Mouse (Mus musculus) lung, postnatal 0 days (tissue): ENCODE measurements at regions not wholly inside any gene's neighbourhood (a gene's known extent, or its start where the extent isn't known, plus 50 kb on each side); places are given as distances from the start of the nearest gene placed in this dataset.
"Not testable (repeated sequence)": the region's sequence is repeated elsewhere in the genome, so short reads cannot be mapped to it uniquely, and the experiment has no call there.

Experiments used
- ATAC-seq: fragments of 200-750 bp; cut with Nextera tagmentation; 2 replicates; pipeline ENCODE4 v1.8.0; 2017; ENCODE audit warnings: moderate library complexity
- DNase-seq: peaks from one replicate; pipeline ENCODE4 v3.0.0-alpha.2; 2016; ENCODE audit warnings: low spot score
- H3K27ac ChIP-seq: fragments of 300-500 bp; sonication (generic); 2 replicates; pipeline ENCODE4 v1.5.1; 2014; ENCODE audit warnings: antibody characterized with exemption, mild to moderate bottlenecking, low read length, mixed read lengths
- H3K27me3 ChIP-seq: fragments of 300-500 bp; sonication (generic); replicated peaks from 2 replicates; pipeline ENCODE4 v1.6.1; 2014; ENCODE audit warnings: low read length, mixed read lengths; ENCODE audit not compliant: insufficient read depth
- H3K36me3 ChIP-seq: fragments of 300-500 bp; sonication (generic); 2 replicates; pipeline ENCODE4 v1.6.1; 2014; ENCODE audit warnings: low read length, mixed read lengths; ENCODE audit not compliant: insufficient read depth
- H3K4me1 ChIP-seq: fragments of 300-500 bp; sonication (generic); 2 replicates; pipeline ENCODE4 v1.6.1; 2014; ENCODE audit warnings: antibody characterized with exemption, low read depth, low read length, mixed read lengths; ENCODE audit not compliant: insufficient read depth
- H3K4me2 ChIP-seq: fragments of 300-500 bp; sonication (generic); replicated peaks from 2 replicates; pipeline ENCODE4 v1.6.1; 2014; ENCODE audit warnings: low read depth, mild to moderate bottlenecking, low read length, moderate library complexity, mixed read lengths
- H3K4me3 ChIP-seq: fragments of 300-500 bp; sonication (generic); 2 replicates; pipeline ENCODE4 v1.5.1; 2014; ENCODE audit warnings: low read depth, low read length
- H3K9ac ChIP-seq: fragments of 300-500 bp; sonication (generic); replicated peaks from 2 replicates; pipeline ENCODE4 v1.6.1; 2014; ENCODE audit warnings: low read depth, mild to moderate bottlenecking
- H3K9me3 ChIP-seq: fragments of 300-500 bp; sonication (generic); 2 replicates; pipeline ENCODE4 v1.6.1; 2016; ENCODE audit warnings: low read length, mixed read lengths
- WGBS: fragments of 180-500 bp; shearing (Covaris S2); extraction: QIAGEN DNeasy Blood & Tissue Kit; methylation state at CpG from one replicate; pipeline ENCODE4 v1.1.7; 2014; 5-methylcytosine and 5-hydroxymethylcytosine counted together

DNA sequence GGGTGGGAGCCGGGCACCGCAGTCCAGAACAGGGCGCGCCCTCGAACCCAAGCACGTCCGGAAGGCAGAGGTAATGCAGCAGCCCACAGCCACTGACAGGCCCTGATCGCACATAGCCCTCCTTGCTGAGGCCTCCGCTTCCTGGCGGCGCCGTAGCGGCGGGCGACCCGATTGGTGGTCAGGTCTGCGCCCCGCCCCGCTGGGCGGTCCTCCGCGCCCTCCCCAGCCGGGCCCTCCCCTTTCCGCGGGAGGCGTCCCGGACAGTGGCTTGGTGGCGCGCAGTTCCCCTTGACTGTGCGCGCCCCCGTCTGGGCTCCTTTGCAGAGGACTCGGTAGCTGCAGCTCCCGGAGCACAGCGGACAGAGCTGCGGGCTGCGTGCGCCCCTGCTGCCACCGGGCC is 375.5 kb upstream of the Asap2 start:
- not testable (repeated sequence) for ATAC-seq
- WGBS = no CpG with 5 or more reads among the region's 39 CpGs

More for the DNA sequence above, 375.5 kb upstream of the Asap2 start:
- not testable (repeated sequence) for H3K9ac ChIP-seq, H3K36me3 ChIP-seq, H3K4me1 ChIP-seq, H3K27me3 ChIP-seq, H3K27ac ChIP-seq, H3K9me3 ChIP-seq
- Histone ChIP-seq H3K4me2 (peak overlapping the region; percentile 33; the same call in 1 of the 2 replicates), H3K4me3 (peak overlapping the region; percentile 24; the same call in 1 of the 2 replicates)
- DNase-seq = peak; percentile 71
